21 mouse cellular contexts compared by ENCODE assay signal in the genomic region with DNA sequence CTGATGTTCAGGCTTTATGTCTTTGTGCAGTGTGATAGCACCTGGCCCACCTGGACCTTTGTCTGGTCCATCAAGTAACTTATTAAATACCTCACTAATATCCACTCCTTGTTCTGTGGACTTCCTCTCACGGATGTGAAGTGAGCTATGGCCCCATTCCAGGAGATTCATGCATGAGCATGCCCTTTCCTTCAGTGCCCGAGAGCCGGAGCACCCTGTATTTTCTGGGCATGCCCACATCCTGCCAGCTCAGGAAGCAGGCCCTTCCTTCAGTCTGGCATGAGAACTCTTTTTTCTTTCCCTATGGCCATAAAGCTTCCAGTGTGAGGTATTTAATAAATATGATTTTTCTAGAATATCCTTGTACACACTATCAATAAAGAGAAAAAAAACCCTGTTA. TPM values are rescaled to one million over a fixed set of nuclear protein-coding genes. Genes with fewer than 3 reads are reported as not detected.
DNase-seq lines count a peak whose midpoint lies in the region; ATAC-seq and TF ChIP-seq lines count a peak whose summit lies in the region.
"Had no signal": no experiment of that assay in that cellular context is flagged by ENCODE, and none has a peak within 500 bp of the region (broad histone marks: within the 10 kb centered on the region; RNA-seq: fewer than 3 reads in every experiment).

No protein-coding gene starts in this region.

- no peaks in the 10 kb centered on the region; the same call in 1 of the 2 replicates for H3K36me3 ChIP-seq in heart, postnatal 0 days (replicated peaks; ENCODE audit: control insufficient read depth, insufficient read depth, low read length)
- H3K36me3 ChIP-seq in heart, embryonic 11.5 days (ENCODE audit: control insufficient read depth, insufficient read depth, low read length): no peaks in the 10 kb centered on the region
- H3K36me3 ChIP-seq in megakaryocyte, embryonic 14.5 days (replicated peaks; ENCODE audit: low read length): no peaks in the 10 kb centered on the region
- no peaks in the 10 kb centered on the region for H3K36me3 ChIP-seq in thymus, adult 2 months (ENCODE audit: control insufficient read depth, insufficient read depth, low read length)
- H3K36me3 ChIP-seq: embryonic facial prominence, embryonic 10.5 days; hindbrain, embryonic 13.5 days had no signal

- H3K9me3 ChIP-seq in heart, postnatal 0 days (replicated peaks; ENCODE audit: control insufficient read depth, low read length): no peaks in the 10 kb centered on the region
- H3K9me3 ChIP-seq in heart, embryonic 11.5 days (replicated peaks; ENCODE audit: control insufficient read depth, low read length): no peaks in the 10 kb centered on the region
- 0 out of 2 replicates have a peak, but pooled peaks cover 3% of the 10 kb centered on the region for H3K9me3 ChIP-seq in megakaryocyte, embryonic 14.5 days
- H3K9me3 ChIP-seq: embryonic facial prominence, embryonic 10.5 days; forebrain, embryonic 13.5 days; heart, embryonic 13.5 days; hindbrain, embryonic 13.5 days had no signal

- DNase-seq in heart, postnatal 0 days (ENCODE audit: low spot score): no peak
- peak; percentile 38 for DNase-seq in kidney, postnatal 14 days
- no peak for DNase-seq in kidney, adult 11 months
- no peak for DNase-seq in thymus, adult 2 months
- DNase-seq: adrenal gland, adult 2 months; adrenal gland, postnatal 25 days; forebrain, postnatal 0 days; gastrocnemius, adult 2 months; gastrocnemius, postnatal 25 days; heart, postnatal 10 days; heart, postnatal 4 days had no signal

- no peak for TF ChIP-seq EP300 in heart, postnatal 0 days (IDR thresholded peaks at IDR 0.05; ENCODE audit: low read depth)

- no peaks in the 10 kb centered on the region for H3K27me3 ChIP-seq in heart, postnatal 0 days (ENCODE audit: control insufficient read depth, insufficient read depth, low read length)
- no peaks in the 10 kb centered on the region for H3K27me3 ChIP-seq in heart, embryonic 11.5 days (ENCODE audit: control insufficient read depth, insufficient read depth, low read length)
- H3K27me3 ChIP-seq in megakaryocyte, embryonic 14.5 days (replicated peaks): peaks cover 6% of the 10 kb centered on the region
- no peaks in the 10 kb centered on the region for H3K27me3 ChIP-seq in thymus, adult 2 months (ENCODE audit: control insufficient read depth, insufficient read depth, low read length)
- H3K27me3 ChIP-seq: forebrain, embryonic 13.5 days; heart, embryonic 13.5 days; hindbrain, embryonic 13.5 days had no signal

- no peak overlapping the region for H3K4me2 ChIP-seq in heart, postnatal 0 days (ENCODE audit: low read depth, low read length)
- H3K4me2 ChIP-seq in heart, embryonic 11.5 days: no peak overlapping the region
- H3K4me2 ChIP-seq: forebrain, embryonic 13.5 days; hindbrain, embryonic 13.5 days had no signal

- no peak for ATAC-seq in heart, postnatal 0 days (ENCODE audit: insufficient read depth, low read depth)
- no peak for ATAC-seq in heart, embryonic 11.5 days (replicated peaks; ENCODE audit: insufficient number of reproducible peaks, low FRiP score, low TSS enrichment)
- ATAC-seq in megakaryocyte, adult 5-6 weeks (ENCODE audit: poor library complexity, severe bottlenecking): no peak
- ATAC-seq in common myeloid progenitor, adult 5-6 weeks (replicated peaks; ENCODE audit: low read depth, poor library complexity, severe bottlenecking): peak; percentile 56
- ATAC-seq: forebrain, embryonic 13.5 days; forebrain, postnatal 0 days; hindbrain, postnatal 0 days had no signal

- H3K4me3 ChIP-seq in heart, postnatal 0 days (ENCODE audit: low read depth, low read length): no peak overlapping the region
- H3K4me3 ChIP-seq in heart, embryonic 11.5 days (ENCODE audit: low read depth, low read length): no peak overlapping the region
- peak overlapping the region; percentile 29 for H3K4me3 ChIP-seq in megakaryocyte, embryonic 14.5 days (replicated peaks)
- H3K4me3 ChIP-seq in thymus, adult 2 months (ENCODE audit: control insufficient read depth, insufficient read depth, low read length): no peak overlapping the region
- H3K4me3 ChIP-seq: embryonic facial prominence, embryonic 10.5 days; forebrain, embryonic 13.5 days; gastrocnemius, adult 2 months; heart, embryonic 13.5 days; hindbrain, embryonic 13.5 days had no signal

- no peak overlapping the region for H3K9ac ChIP-seq in heart, postnatal 0 days (replicated peaks; ENCODE audit: low read depth, low read length)
- H3K9ac ChIP-seq in heart, embryonic 11.5 days (ENCODE audit: low read depth, low read length): no peak overlapping the region
- H3K9ac ChIP-seq: forebrain, embryonic 13.5 days; forebrain, postnatal 0 days; hindbrain, embryonic 13.5 days had no signal

- 24% methylated on average over 3 of the region's 3 CpGs for WGBS in heart, postnatal 0 days
- WGBS in heart, embryonic 11.5 days (ENCODE audit: insufficient replicate concordance): 83% methylated on average over 3 of the region's 3 CpGs
- WGBS in thymus, adult 2 months: 43% methylated on average over 3 of the region's 3 CpGs

- no peak for TF ChIP-seq POLR2A in thymus, adult 2 months (IDR thresholded peaks at IDR 0.05; ENCODE audit: control insufficient read depth, extremely low read depth, insufficient read depth, low read length, poor library complexity)

- peaks cover 55% of the 10 kb centered on the region for H3K4me1 ChIP-seq in heart, postnatal 0 days (ENCODE audit: control insufficient read depth, insufficient read depth)
- peaks cover 20% of the 10 kb centered on the region for H3K4me1 ChIP-seq in heart, embryonic 11.5 days (ENCODE audit: control insufficient read depth, insufficient read depth, low read length)
- H3K4me1 ChIP-seq in megakaryocyte, embryonic 14.5 days: peaks cover 46% of the 10 kb centered on the region
- no peaks in the 10 kb centered on the region for H3K4me1 ChIP-seq in thymus, adult 2 months (replicated peaks; ENCODE audit: control insufficient read depth, insufficient read depth, low read length)

- peak overlapping the region; percentile 44 for H3K27ac ChIP-seq in heart, postnatal 0 days (ENCODE audit: low read depth)
- no peak overlapping the region for H3K27ac ChIP-seq in heart, embryonic 11.5 days (ENCODE audit: low read depth, low read length)
- no peak overlapping the region for H3K27ac ChIP-seq in thymus, adult 2 months (ENCODE audit: control insufficient read depth, insufficient read depth, low read length)
- H3K27ac ChIP-seq: embryonic facial prominence, embryonic 10.5 days; forebrain, embryonic 13.5 days; gastrocnemius, adult 2 months; hindbrain, embryonic 13.5 days; hindbrain, postnatal 0 days had no signal

- no peak for TF ChIP-seq CTCF in heart, postnatal 0 days (IDR thresholded peaks at IDR 0.05; ENCODE audit: low read depth)
- no peak for TF ChIP-seq CTCF in thymus, adult 2 months (IDR thresholded peaks at IDR 0.05; ENCODE audit: borderline replicate concordance, control insufficient read depth, extremely low read depth, insufficient read depth, low read length, poor library complexity)

RNA-seq across cellular contexts. Expression of a gene that starts 21.2 kb away (rescaled TPM):
- total RNA-seq in heart, postnatal 0 days (2014; rRNA removed; ENCODE audit: low replicate concordance): 64.2 and 74.1 TPM in 2 replicates
- polyA plus RNA-seq in heart, postnatal 0 days (2015; fragmentation: Nextera tagmentation; extraction: Ambion mirVana): 92.0 and 93.6 TPM in 2 replicates
- polyA plus RNA-seq in heart, embryonic 11.5 days (2014; fragmentation: Nextera tagmentation; extraction: Ambion mirVana): 35.6 and 53.3 TPM in 2 replicates
- not detected in 2 replicates for polyA plus RNA-seq in megakaryocyte, embryonic 14.5 days (2012; ENCODE audit: insufficient read depth, low replicate concordance)
- total RNA-seq in megakaryocyte, adult 5-6 weeks (2015): not detected in 2 replicates
- not detected in 2 replicates for total RNA-seq in megakaryocyte, adult 5-6 weeks (2017)
- total RNA-seq in common myeloid progenitor, adult 5-6 weeks (2017): not detected in 2 replicates
- polyA plus RNA-seq in thymus, adult 2 months (2012; rRNA removed): 1.4 and 2.9 TPM in 2 replicates
- total RNA-seq: granulocyte monocyte progenitor cell, adult 5-6 weeks had no signal
